ENCODE assay signal across 8 mouse cellular contexts in the genomic region with DNA sequence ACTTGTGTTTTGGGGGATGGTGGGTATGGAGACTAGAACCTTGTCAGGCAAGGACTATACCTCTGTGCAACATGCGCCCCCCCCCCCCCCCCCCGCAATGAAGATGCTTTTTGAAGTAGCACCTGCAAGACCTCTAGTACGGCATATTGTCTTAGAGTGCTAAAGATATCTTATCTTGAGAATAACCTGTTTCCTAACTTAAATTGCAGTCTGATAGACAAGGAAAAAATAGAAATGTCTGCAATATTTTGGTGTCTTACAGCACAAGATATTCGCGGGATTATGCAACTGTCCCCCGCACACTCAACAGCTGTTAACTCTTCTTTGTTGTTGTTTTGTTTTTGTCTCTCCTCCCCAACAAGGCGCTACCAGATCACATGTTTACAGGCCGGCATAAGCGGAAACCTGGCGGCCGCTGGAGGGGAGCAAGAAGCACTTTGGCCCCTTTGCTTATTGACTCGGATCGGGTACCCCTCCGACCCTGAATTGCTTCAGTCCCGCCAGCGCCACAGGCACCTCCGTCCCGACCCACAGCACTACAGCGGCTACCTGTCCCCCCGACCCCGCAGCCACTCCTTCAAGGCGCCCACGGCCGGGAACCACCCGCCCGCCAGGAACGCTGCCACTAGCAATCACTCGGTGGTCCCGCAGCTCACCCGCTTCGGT. TPM values are rescaled to one million over a fixed set of nuclear protein-coding genes. Genes with fewer than 3 reads are reported as not detected.
A peak's percentile ranks its signal among the peaks of the same experiment; 100 is the strongest.
DNase-seq lines count a peak whose midpoint lies in the region; ATAC-seq and TF ChIP-seq lines count a peak whose summit lies in the region.

No protein-coding gene starts in this region.

- H3K4me1 ChIP-seq in lung, adult 2 months (ENCODE audit: control insufficient read depth, insufficient read depth, low read length): 0 out of 2 replicates have a peak, but pooled peaks cover 2% of the 10 kb centered on the region
- H3K4me1 ChIP-seq in bone marrow, adult 2 months (ENCODE audit: control insufficient read depth, insufficient read depth, low read length): no peaks in the 10 kb centered on the region
- no peaks in the 10 kb centered on the region for H3K4me1 ChIP-seq in forebrain, postnatal 0 days (ENCODE audit: insufficient read depth)
- H3K4me1 ChIP-seq in midbrain, embryonic 10.5 days: peaks cover 9% of the 10 kb centered on the region

- no peak for DNase-seq in lung, adult 2 months
- DNase-seq in lung, postnatal 4 days: no peak
- no peak for DNase-seq in forebrain, postnatal 0 days
- DNase-seq in kidney, postnatal 36 days: peak; percentile 42 to 67
- no peak for DNase-seq in midbrain, embryonic 10.5 days (ENCODE audit: low spot score)
- no peak for DNase-seq in right cerebral cortex, postnatal 10 days (ENCODE audit: low spot score in 2 of 2)
- DNase-seq in spleen, postnatal 4 days (ENCODE audit: low spot score in 2 of 2): no peak

- H3K4me2 ChIP-seq in forebrain, postnatal 0 days (ENCODE audit: low read depth): peak overlapping the region; percentile 66

- peak; percentile 23; the same call in 1 of the 2 replicates for ATAC-seq in forebrain, postnatal 0 days

- no peak for TF ChIP-seq POLR2A in lung, adult 2 months (IDR thresholded peaks at IDR 0.05; ENCODE audit: borderline replicate concordance, extremely low read depth, low read depth, low read length)
- no peak for TF ChIP-seq POLR2A in bone marrow, adult 2 months (IDR thresholded peaks at IDR 0.05; ENCODE audit: borderline replicate concordance, control insufficient read depth, low read depth, low read length)

- peak overlapping the region; percentile 69 for H3K9ac ChIP-seq in forebrain, postnatal 0 days

- H3K36me3 ChIP-seq in forebrain, postnatal 0 days (ENCODE audit: insufficient read depth): peaks cover 4% of the 10 kb centered on the region; the same call in 1 of the 2 replicates
- peaks cover 8% of the 10 kb centered on the region; the same call in 1 of the 2 replicates for H3K36me3 ChIP-seq in midbrain, embryonic 10.5 days

- H3K27me3 ChIP-seq in forebrain, postnatal 0 days (ENCODE audit: insufficient read depth, low read length): no peaks in the 10 kb centered on the region
- no peaks in the 10 kb centered on the region for H3K27me3 ChIP-seq in midbrain, embryonic 10.5 days (ENCODE audit: low read depth, poor library complexity, severe bottlenecking)

- no peak for TF ChIP-seq CTCF in lung, adult 2 months (IDR thresholded peaks at IDR 0.05; ENCODE audit: insufficient read depth, low read length)
- no peak for TF ChIP-seq CTCF in bone marrow, adult 2 months (IDR thresholded peaks at IDR 0.05; ENCODE audit: control insufficient read depth, insufficient read depth, low read length)
- 0 out of 2 replicates have a peak, but pooled peaks have one; percentile 13 for TF ChIP-seq CTCF in forebrain, postnatal 0 days (IDR thresholded peaks at IDR 0.05; ENCODE audit: low read depth)

- H3K27ac ChIP-seq in bone marrow, adult 2 months (ENCODE audit: control insufficient read depth, insufficient read depth, low read depth, low read length, poor library complexity): peak overlapping the region; percentile 56
- peak overlapping the region; percentile 69 for H3K27ac ChIP-seq in forebrain, postnatal 0 days (ENCODE audit: low read depth, low read length)
- H3K27ac ChIP-seq in midbrain, embryonic 10.5 days (replicated peaks): peak overlapping the region; percentile 90

- no peaks in the 10 kb centered on the region for H3K9me3 ChIP-seq in forebrain, postnatal 0 days (ENCODE audit: low read length)
- H3K9me3 ChIP-seq in midbrain, embryonic 10.5 days (replicated peaks): no peaks in the 10 kb centered on the region

- peak overlapping the region; percentile 71 for H3K4me3 ChIP-seq in lung, adult 2 months (replicated peaks; ENCODE audit: extremely low read depth, low read depth, low read length)
- peak overlapping the region; percentile 91 for H3K4me3 ChIP-seq in bone marrow, adult 2 months (replicated peaks; ENCODE audit: control insufficient read depth, low read depth, low read length)
- H3K4me3 ChIP-seq in forebrain, postnatal 0 days (ENCODE audit: low read depth, low read length): peak overlapping the region; percentile 86
- peak overlapping the region; percentile 85 for H3K4me3 ChIP-seq in midbrain, embryonic 10.5 days

- WGBS in lung, adult 2 months: under 1% methylated on average over 31 of the region's 31 CpGs
- under 1% methylated on average over 31 of the region's 31 CpGs for WGBS in bone marrow, adult 2 months
- 2% methylated on average over 30 of the region's 31 CpGs for WGBS in forebrain, postnatal 0 days
- 4% methylated on average over 31 of the region's 31 CpGs for WGBS in midbrain, embryonic 10.5 days

RNA-seq across cellular contexts. Expression of a gene that starts 0.5 kb away (rescaled TPM):
- polyA plus RNA-seq in lung, adult 2 months (2012; rRNA removed): 11.4 and 12.4 TPM in 2 replicates
- polyA plus RNA-seq in bone marrow, adult 2 months (2011; ENCODE audit: insufficient read depth, insufficient read length, low replicate concordance, missing spikeins): 0.83 and 2.3 TPM in 2 replicates
- total RNA-seq in forebrain, postnatal 0 days (2014; rRNA removed): 11.1 and 11.5 TPM in 2 replicates
- 10.5 and 16.1 TPM in 2 replicates for polyA plus RNA-seq in forebrain, postnatal 0 days (2015; fragmentation: Nextera tagmentation; extraction: Ambion mirVana)
- polyA plus RNA-seq in midbrain, embryonic 10.5 days (2016; fragmentation: Nextera tagmentation; extraction: Ambion mirVana): 9.9 and 11.4 TPM in 2 replicates

RNA-seq across cellular contexts. Expression of a gene that starts 28.0 kb away (rescaled TPM):
- polyA plus RNA-seq in lung, adult 2 months (2012; rRNA removed): 0.42 and 1.6 TPM in 2 replicates
- 0.85 TPM in 1 of 2 replicates, not detected in the other for polyA plus RNA-seq in bone marrow, adult 2 months (2011; ENCODE audit: insufficient read depth, insufficient read length, low replicate concordance, missing spikeins)
- total RNA-seq in forebrain, postnatal 0 days (2014; rRNA removed): 1.6 and 3.9 TPM in 2 replicates
- 0.86 and 1.2 TPM in 2 replicates for polyA plus RNA-seq in forebrain, postnatal 0 days (2015; fragmentation: Nextera tagmentation; extraction: Ambion mirVana)
- polyA plus RNA-seq in midbrain, embryonic 10.5 days (2016; fragmentation: Nextera tagmentation; extraction: Ambion mirVana): 3.9 and 4.8 TPM in 2 replicates

Comparison
In these comparisons a context has a peak if more than half of its experiments do, and no peak if none do; other contexts are left out.
1. DNase-seq: peak in kidney, postnatal 36 days (2 of 2); none in lung, adult 2 months (single experiment), lung, postnatal 4 days (0 of 2), forebrain, postnatal 0 days (single experiment), midbrain, embryonic 10.5 days (single experiment), right cerebral cortex, postnatal 10 days (0 of 2) and spleen, postnatal 4 days (0 of 2).
2. Peak in every context shown above with its lines, with median percentiles within 50 percentile points of each other: H3K4me3 ChIP-seq and H3K27ac ChIP-seq.